Mouse (Mus musculus) heart, adult 18-20 months (tissue): ENCODE data around the gene Slc2a8. TPM values are rescaled to one million over a fixed set of nuclear protein-coding genes. Genes with fewer than 3 reads are reported as not detected.

Source experiments
- DNase-seq, 2 experiments: peaks; one replicate each; pipeline ENCODE4 v3.0.0; 2021 to 2022; ENCODE audit warnings: mixed read lengths in 1 of 2
- total RNA-seq, 2 experiments: library from RNA; stranded (reverse); gene quantifications; 2 replicates each; pipeline ENCODE4 v1.2.3; 2021

Slc2a8 gene
- total RNA-seq, 2 experiments from 2014 or later, result 15.0 to 17.3 TPM

DNA sequence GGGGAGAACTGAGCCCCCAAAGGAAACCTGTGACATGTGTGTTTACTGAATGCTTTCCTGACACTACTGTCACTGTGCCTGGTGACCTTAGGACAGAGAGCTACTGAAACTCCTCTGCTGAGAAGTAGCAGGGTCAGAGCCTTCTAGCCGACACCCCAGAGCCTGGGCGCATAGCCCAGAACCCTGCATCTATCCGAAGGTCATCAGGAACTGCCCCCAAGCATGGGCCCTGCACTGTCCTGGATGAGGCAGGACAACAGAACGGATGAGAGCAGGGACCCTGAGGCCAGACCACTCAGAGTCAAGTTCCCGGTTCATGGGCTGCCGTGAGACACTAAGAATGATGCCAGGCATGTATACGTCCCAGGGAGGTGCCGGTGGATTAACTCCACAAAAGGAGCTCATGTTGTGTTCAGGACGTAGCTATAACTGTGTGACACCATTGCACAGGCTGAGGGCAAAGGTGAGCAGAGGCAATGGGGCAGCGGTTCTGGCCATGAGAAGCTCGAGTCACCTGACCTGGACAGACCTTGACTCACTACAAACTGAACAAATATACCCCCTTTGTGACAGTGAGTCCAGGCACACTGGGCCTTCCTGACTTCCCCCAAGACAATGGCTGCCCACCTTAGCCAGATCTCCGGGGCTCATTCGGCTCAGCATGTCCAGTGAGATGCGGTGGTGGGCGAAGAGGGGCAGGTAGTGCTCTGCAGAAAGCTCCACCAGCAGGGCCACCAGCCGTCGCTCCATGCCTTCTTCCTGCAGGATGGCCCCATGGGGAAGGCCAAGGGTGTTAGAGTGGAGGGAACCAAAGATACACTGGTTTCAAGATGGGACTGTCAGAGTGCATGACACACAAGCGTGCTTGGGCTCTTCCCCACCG lies 52.7 kb downstream of the Slc2a8 start:
- DNase-seq, result no peak

DNA sequence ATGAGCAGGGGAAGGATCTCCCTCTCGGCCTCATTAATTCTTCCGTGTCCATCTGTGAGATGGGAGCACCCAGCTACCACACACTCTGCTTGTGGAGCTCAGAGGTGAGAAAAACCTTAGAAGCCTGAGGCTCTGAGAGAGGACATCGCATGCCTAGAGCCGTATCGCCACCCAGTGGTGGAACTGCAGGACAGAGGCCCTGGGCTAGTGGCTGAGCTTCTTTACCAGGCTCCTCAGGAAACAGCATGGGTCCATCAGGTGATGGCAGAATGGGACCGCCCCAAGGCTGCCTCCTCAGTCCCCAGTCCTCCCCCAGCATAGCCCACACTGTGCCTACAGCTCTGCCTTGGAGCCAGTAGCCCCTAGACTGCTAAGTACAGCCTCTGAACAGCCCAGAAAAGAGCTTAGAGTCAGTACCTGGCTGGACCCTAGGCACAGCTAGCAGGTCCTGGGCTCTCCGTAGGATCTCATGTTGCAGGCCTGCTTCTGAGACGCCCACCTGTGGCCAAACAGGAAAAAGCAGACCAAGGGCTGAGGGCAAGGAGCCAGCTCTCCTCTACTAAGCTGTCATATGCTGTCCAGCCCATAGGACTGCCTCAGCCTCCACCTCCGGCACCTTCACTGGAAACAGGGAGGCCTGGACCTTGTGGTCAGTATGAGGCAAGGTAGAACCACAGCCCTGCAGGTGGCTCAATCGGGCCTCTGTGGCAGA lies 53.5 kb downstream of the Slc2a8 start:
- DNase-seq, result peak; percentile 76 to 83

DNA sequence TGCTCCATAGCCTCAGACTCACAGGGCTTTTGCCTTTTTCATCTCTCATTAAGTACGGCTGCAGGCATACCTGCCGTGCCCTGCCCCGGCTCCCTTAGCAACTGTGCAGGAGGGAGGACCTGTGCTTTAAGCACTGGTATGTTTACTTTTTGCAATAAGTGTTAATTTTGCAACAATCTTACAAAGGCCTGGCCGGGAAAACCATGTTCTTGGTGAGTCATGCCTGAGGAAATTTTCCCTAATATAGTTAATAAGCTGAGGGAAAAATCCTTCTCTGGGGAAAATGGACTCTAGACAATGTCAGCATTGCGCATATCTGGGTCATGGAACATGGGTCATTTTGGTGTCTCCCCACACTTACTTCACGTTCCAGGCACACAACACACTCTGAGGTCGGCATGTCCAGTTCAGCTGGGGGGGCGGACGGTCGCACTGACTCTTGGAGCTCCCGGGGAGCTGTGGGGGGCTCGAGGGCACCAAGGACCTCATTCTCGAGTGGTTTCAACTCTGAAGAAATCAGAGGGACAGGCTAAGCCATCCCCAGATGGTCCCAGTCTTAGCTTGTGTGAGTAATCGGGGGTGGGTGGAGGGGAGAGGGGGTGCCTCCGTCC lies 54.2 kb downstream of the Slc2a8 start:
- DNase-seq, result peak in 1 of 2 experiments; percentile 44

DNA sequence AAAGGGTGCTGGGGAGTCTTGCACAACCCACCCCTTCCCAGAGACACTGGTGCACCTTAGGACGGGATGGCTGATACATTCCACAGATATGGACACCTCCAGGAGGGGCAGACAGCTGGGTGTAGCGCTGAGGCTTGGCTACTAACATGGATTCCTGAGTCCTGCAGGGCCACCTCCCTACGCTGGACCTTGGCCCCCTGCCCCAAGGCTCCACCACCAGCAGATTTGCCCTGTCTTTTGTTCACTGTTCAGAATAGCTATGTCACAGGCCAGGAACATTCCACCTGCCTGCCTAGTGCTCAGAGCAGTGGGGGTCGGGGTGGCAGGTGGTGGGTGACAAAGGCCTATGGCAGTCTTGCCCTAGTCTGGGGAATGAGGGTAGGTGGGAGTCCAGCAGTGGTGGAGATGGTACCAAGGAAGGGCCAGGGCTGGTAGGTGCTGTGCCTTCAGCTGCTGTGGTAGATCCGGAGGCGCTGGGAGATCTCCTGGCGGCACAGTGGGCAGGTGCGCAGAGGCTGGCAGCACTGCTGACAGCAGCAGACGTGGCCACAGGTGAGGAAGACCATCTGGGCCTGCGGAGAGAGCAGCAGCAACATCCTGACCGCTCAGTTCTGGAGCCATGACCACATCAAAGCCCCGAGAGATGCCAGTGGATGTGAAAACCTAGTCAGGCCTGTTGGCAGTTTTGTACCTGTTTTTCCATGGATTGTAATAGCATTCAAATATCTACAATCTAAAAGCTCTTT lies 55.4 kb downstream of the Slc2a8 start:
- DNase-seq, result no peak

GRCm38 (mm10) chr2:32924306-32924844 lies 57.5 kb downstream of the Slc2a8 start:
- DNase-seq, result no peak

DNA sequence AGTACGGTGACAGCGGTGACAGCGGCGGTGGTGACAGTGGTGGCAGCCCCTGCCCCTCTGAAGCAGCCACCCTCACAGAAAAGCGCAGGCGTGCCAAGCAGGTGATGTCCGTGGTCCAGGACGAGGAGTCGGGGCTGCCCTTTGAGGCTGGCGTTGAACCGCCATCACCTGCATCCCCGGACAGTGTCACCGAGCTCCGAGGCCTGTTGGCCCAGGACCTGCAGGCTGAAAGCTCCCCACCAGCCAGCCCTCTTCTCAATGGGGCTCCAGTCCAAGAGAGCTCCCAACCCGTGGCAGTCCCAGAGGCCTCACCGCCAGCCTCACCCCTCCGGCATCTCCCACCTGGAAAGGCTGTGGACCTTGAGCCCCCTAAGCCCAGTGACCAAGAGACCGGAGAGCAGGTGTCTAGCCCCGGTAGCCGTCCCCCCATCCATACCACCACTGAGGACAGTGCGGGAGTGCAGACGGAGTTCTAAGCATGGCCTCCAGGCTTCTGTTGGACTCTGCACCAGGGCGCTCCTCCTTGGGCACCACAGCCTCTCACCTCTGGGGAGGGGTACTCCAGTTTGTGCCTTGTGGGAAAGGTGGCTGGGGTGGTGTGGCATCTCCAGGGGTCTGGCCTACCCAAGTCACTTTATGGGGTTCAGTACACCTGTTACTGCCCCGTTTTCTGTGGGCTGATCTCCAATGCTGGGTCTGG lies 58.2 kb downstream of the Slc2a8 start:
- no peak for DNase-seq

Other genes starting within 250 kb of the Slc2a8 start
- not detected for gene 6330409D20Rik, start 241.1 kb downstream of the Slc2a8 start, total RNA-seq
- 1 to 10 TPM; 6.7 to 9.4 TPM for gene Tor2a, start 224.8 kb downstream of the Slc2a8 start, total RNA-seq
- gene Ttc16, start 206.4 kb downstream of the Slc2a8 start, total RNA-seq, result under 1 TPM in 1 of 2 experiments, not detected in 1; 0.13 TPM
- gene Ptrh1, start 206.3 kb downstream of the Slc2a8 start, total RNA-seq, result 1 to 10 TPM; 5.1 to 5.5 TPM
- not detected for gene Cfap157, start 197.7 kb downstream of the Slc2a8 start, total RNA-seq
- 10 to 100 TPM; 12.2 to 13.0 TPM for gene Stxbp1, start 134.8 kb downstream of the Slc2a8 start, total RNA-seq
- gene Fam129b, start 106.0 kb downstream of the Slc2a8 start, total RNA-seq, result 10 to 100 TPM; 20.4 to 25.0 TPM
- 10 to 100 TPM; 66.0 to 72.2 TPM for gene Rpl12, start 20.5 kb downstream of the Slc2a8 start, total RNA-seq
- 10 to 100 TPM; 15.1 to 15.9 TPM for gene Lrsam1, start 20.5 kb downstream of the Slc2a8 start, total RNA-seq
- 1 to 10 TPM; 2.2 to 2.6 TPM for gene Garnl3, start 149.6 kb upstream of the Slc2a8 start, total RNA-seq
- 10 to 100 TPM; 38.7 to 43.8 TPM for gene Angptl2, start 234.0 kb upstream of the Slc2a8 start, total RNA-seq